Comparison of ENCODE assay signal across 8 mouse cellular contexts in genomic region chr14:25472981-25473649, GRCm38 (mm10). TPM values are rescaled to one million over a fixed set of nuclear protein-coding genes. Genes with fewer than 3 reads are reported as not detected.
DNase-seq lines count a peak whose midpoint lies in the region; ATAC-seq and TF ChIP-seq lines count a peak whose summit lies in the region.

No protein-coding gene starts in this region.

- no peak overlapping the region for H3K4me3 ChIP-seq in heart, postnatal 0 days (ENCODE audit: low read depth, low read length)
- no peak overlapping the region for H3K4me3 ChIP-seq in midbrain, embryonic 12.5 days

- peak overlapping the region; percentile 75 for H3K27ac ChIP-seq in heart, postnatal 0 days (ENCODE audit: low read depth)
- H3K27ac ChIP-seq in midbrain, embryonic 12.5 days (replicated peaks): peak overlapping the region; percentile 54

- ATAC-seq in heart, postnatal 0 days (ENCODE audit: insufficient read depth, low read depth): peak; percentile 17
- ATAC-seq in midbrain, embryonic 12.5 days (ENCODE audit: low FRiP score, low read depth): no peak

- H3K4me2 ChIP-seq in heart, postnatal 0 days (ENCODE audit: low read depth, low read length): no peak overlapping the region
- H3K4me2 ChIP-seq in midbrain, embryonic 12.5 days (replicated peaks): no peak overlapping the region

- H3K27me3 ChIP-seq in heart, postnatal 0 days (ENCODE audit: control insufficient read depth, insufficient read depth, low read length): no peaks in the 10 kb centered on the region
- H3K27me3 ChIP-seq in midbrain, embryonic 12.5 days: no peaks in the 10 kb centered on the region

- 32% methylated on average over 6 of the region's 6 CpGs for WGBS in heart, postnatal 0 days
- WGBS in midbrain, embryonic 12.5 days: 41% methylated on average over 6 of the region's 6 CpGs

- peak; percentile 73 for DNase-seq in A20 (ENCODE audit: low read depth, low spot score)
- peak; percentile 66 for DNase-seq in ZHBTc4 (ENCODE audit: low read depth, low spot score)
- no peak for DNase-seq in heart, postnatal 0 days (ENCODE audit: low spot score)
- DNase-seq in kidney, postnatal 36 days: peak; percentile 80 to 88
- DNase-seq in thymus, postnatal 4 days: peak; percentile 74
- no peak for DNase-seq in urinary bladder, postnatal 10 days (ENCODE audit: low spot score)
- no peak for DNase-seq in frontal cortex, postnatal 14 days (ENCODE audit: low spot score in 2 of 2)

- no peaks in the 10 kb centered on the region for H3K36me3 ChIP-seq in heart, postnatal 0 days (replicated peaks; ENCODE audit: control insufficient read depth, insufficient read depth, low read length)
- H3K36me3 ChIP-seq in midbrain, embryonic 12.5 days: no peaks in the 10 kb centered on the region

- no peak for TF ChIP-seq EP300 in heart, postnatal 0 days (IDR thresholded peaks at IDR 0.05; ENCODE audit: low read depth)

- TF ChIP-seq CTCF in heart, postnatal 0 days (IDR thresholded peaks at IDR 0.05; ENCODE audit: low read depth): no peak

- H3K9me3 ChIP-seq in heart, postnatal 0 days (replicated peaks; ENCODE audit: control insufficient read depth, low read length): no peaks in the 10 kb centered on the region
- no peaks in the 10 kb centered on the region for H3K9me3 ChIP-seq in midbrain, embryonic 12.5 days

- peaks cover 78% of the 10 kb centered on the region for H3K4me1 ChIP-seq in heart, postnatal 0 days (ENCODE audit: control insufficient read depth, insufficient read depth)
- peaks cover 99% of the 10 kb centered on the region for H3K4me1 ChIP-seq in midbrain, embryonic 12.5 days

- H3K9ac ChIP-seq in heart, postnatal 0 days (replicated peaks; ENCODE audit: low read depth, low read length): 0 out of 2 replicates have a peak overlapping the region, but pooled peaks have one; percentile 5
- H3K9ac ChIP-seq in midbrain, embryonic 12.5 days (replicated peaks): no peak overlapping the region; the same call in 1 of the 2 replicates

RNA-seq across cellular contexts. Expression of gene Zmiz1, which starts 14.1 kb away (rescaled TPM):
- 41.0 and 47.8 TPM in 2 replicates for total RNA-seq in heart, postnatal 0 days (2014; rRNA removed; ENCODE audit: low replicate concordance)
- 12.4 and 13.8 TPM in 2 replicates for polyA plus RNA-seq in heart, postnatal 0 days (2015; fragmentation: Nextera tagmentation; extraction: Ambion mirVana)
- 79.4 and 82.5 TPM in 2 replicates for polyA plus RNA-seq in midbrain, embryonic 12.5 days (2016; fragmentation: Nextera tagmentation; extraction: Ambion mirVana)

Comparison
In these comparisons a context has a peak if more than half of its experiments do, and no peak if none do; other contexts are left out.
1. DNase-seq: peak in A20 (single experiment), ZHBTc4 (single experiment), kidney, postnatal 36 days (2 of 2) and thymus, postnatal 4 days (single experiment); none in heart, postnatal 0 days (single experiment), urinary bladder, postnatal 10 days (single experiment) and frontal cortex, postnatal 14 days (0 of 2).